Mouse (Mus musculus) kidney, embryonic 16.5 days (tissue): ENCODE measurements around the gene Chid1. TPM values are rescaled to one million over a fixed set of nuclear protein-coding genes. Genes with fewer than 3 reads are reported as not detected.
A peak's percentile ranks its signal among the peaks of the same experiment; 100 is the strongest.

Experiments
- ATAC-seq: fragments of 200-750 bp; cut with Nextera tagmentation; 2 replicates; pipeline ENCODE4 v1.8.0; 2017; ENCODE audit warnings: moderate TSS enrichment; ENCODE audit not compliant: low FRiP score, low TSS enrichment
- H3K27ac ChIP-seq: fragments of 300-500 bp; sonication (generic); 2 replicates; pipeline ENCODE4 v1.5.1; 2014; ENCODE audit warnings: low read length
- H3K27me3 ChIP-seq: fragments of 300-500 bp; sonication (generic); 2 replicates; pipeline ENCODE4 v1.6.1; 2014; ENCODE audit warnings: low read length, control low read depth, mixed read lengths; ENCODE audit not compliant: insufficient read depth
- H3K36me3 ChIP-seq: fragments of 300-500 bp; sonication (generic); 2 replicates; pipeline ENCODE4 v1.6.1; 2014; ENCODE audit warnings: low read length, control low read depth, mixed read lengths; ENCODE audit not compliant: insufficient read depth
- H3K4me1 ChIP-seq: fragments of 300-500 bp; sonication (generic); 2 replicates; pipeline ENCODE4 v1.6.1; 2014; ENCODE audit warnings: low read length, control low read depth, mixed read lengths; ENCODE audit not compliant: insufficient read depth
- H3K4me2 ChIP-seq: fragments of 300-500 bp; sonication (generic); replicated peaks from 2 replicates; pipeline ENCODE4 v1.6.1; 2014; ENCODE audit warnings: low read depth, low read length
- H3K4me3 ChIP-seq: fragments of 300-500 bp; sonication (generic); 2 replicates; pipeline ENCODE4 v1.5.1; 2014; ENCODE audit warnings: mild to moderate bottlenecking, low read length
- H3K9ac ChIP-seq: fragments of 300-500 bp; sonication (generic); replicated peaks from 2 replicates; pipeline ENCODE4 v1.6.1; 2014; ENCODE audit warnings: low read length
- H3K9me3 ChIP-seq: fragments of 300-500 bp; sonication (generic); 2 replicates; pipeline ENCODE4 v1.6.1; 2016; ENCODE audit warnings: low read length, control low read depth
- WGBS: fragments of 180-500 bp; shearing (Covaris S2); extraction: QIAGEN DNeasy Blood & Tissue Kit; methylation state at CpG from one replicate; pipeline ENCODE4 v1.1.7; 2014; 5-methylcytosine and 5-hydroxymethylcytosine counted together
- polyA plus RNA-seq: library from polyadenylated mRNA; unstranded; fragments of >200 nt; fragmentation: Nextera tagmentation; extraction: Ambion mirVana; gene quantifications from 2 replicates; pipeline ENCODE4 v1.2.1, GENCODE M21; 2015

Chid1 gene
- polyA plus RNA-seq, 1 experiment from 2014 or later: 47.7 TPM

DNA sequence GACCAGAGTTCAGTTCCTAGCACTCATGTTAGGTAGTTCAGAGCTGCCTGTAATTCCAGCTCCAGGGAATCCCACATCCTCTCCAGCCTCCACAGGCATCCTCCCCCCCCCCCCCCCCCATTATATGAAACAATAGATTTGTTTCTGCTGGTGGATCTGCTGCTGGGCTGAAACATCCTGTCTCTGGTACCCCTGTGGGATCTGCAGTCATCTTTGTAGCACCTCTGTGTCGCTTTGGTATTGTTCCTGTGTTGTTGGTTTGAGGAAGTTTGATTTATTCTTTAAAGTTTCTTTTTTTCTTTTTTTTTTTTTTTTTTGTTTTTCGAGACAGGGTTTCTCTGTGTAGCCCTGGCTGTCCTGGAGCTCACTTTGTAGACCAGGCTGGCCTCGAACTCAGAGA lies 35.8 kb upstream of the Chid1 start:
- no peak overlapping the region for H3K27ac ChIP-seq
- no peaks in the 10 kb centered on the region for H3K27me3 ChIP-seq
- H3K9ac ChIP-seq: no peak overlapping the region
- H3K4me2 ChIP-seq: no peak overlapping the region
- H3K36me3 ChIP-seq: no peaks in the 10 kb centered on the region
- ATAC-seq: no peak
- H3K4me1 ChIP-seq: peaks cover 10% of the 10 kb centered on the region
- no peaks in the 10 kb centered on the region for H3K9me3 ChIP-seq
- no peak overlapping the region for H3K4me3 ChIP-seq
- WGBS: 98% methylated on average over 2 of the region's 3 CpGs

DNA sequence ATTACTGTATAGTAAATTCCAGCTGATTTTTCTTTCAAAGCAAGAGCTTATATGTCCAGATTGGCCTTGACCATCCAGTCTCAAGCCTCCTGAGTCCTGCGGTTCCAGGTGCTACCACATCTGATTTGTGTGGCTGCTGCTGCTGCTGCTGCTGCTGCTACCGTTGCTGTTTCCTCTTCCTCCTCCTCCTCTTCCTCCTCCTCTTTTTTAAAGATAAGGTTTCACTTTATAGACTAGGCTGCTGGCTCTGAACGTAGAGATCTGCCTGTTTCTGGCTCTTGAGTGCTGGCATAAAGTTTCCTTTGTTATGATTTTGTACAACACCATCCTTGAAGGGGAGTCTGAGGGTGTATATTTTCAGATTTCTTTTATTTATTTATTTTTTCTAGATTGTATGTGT lies 34.4 kb upstream of the Chid1 start:
- Histone ChIP-seq H3K4me2 (no peak overlapping the region), H3K4me1 (peaks cover 9% of the 10 kb centered on the region), H3K9ac (no peak overlapping the region), H3K9me3 (no peaks in the 10 kb centered on the region), H3K4me3 (no peak overlapping the region), H3K36me3 (no peaks in the 10 kb centered on the region), H3K27ac (no peak overlapping the region), H3K27me3 (no peaks in the 10 kb centered on the region)
- 44% methylated on average over 3 of the region's 3 CpGs for WGBS
- ATAC-seq: no peak

DNA sequence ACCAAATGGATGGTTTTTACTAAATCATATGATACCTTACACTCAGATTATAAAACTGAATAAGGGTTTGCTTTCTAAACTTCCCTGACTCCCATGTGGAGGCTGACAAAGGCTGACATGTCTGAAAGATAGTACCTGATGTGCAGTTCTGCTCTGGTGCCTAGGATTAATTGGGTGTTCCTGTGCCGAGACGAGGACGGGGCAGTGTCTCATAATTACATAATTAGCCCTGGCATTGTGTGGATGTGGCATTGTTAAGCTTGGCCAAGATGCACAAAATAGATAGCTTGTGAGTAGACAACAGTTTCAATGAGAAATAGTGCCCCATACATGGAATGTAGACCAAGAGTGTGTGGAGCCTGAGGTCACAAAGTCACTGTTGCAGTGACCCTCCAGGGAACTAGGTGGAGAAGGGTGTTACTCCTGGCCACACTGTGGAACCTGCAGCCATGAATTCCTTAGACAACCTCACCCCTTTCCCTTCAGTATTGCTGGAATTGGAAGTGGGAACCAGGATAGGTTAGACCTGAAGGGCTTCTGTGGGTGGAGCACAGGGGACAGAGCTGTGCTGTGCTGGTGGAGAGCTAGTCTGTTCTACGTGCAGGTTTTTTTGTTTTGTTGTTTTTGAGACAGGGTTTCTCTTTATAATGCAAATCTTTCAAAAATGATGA lies 31.1 kb upstream of the Chid1 start:
- Histone ChIP-seq H3K9ac (no peak overlapping the region), H3K9me3 (no peaks in the 10 kb centered on the region), H3K4me2 (no peak overlapping the region), H3K27me3 (no peaks in the 10 kb centered on the region), H3K27ac (no peak overlapping the region), H3K4me1 (peaks cover 19% of the 10 kb centered on the region), H3K36me3 (no peaks in the 10 kb centered on the region), H3K4me3 (no peak overlapping the region)
- no peak for ATAC-seq
- 67% methylated on average over 4 of the region's 4 CpGs for WGBS

DNA sequence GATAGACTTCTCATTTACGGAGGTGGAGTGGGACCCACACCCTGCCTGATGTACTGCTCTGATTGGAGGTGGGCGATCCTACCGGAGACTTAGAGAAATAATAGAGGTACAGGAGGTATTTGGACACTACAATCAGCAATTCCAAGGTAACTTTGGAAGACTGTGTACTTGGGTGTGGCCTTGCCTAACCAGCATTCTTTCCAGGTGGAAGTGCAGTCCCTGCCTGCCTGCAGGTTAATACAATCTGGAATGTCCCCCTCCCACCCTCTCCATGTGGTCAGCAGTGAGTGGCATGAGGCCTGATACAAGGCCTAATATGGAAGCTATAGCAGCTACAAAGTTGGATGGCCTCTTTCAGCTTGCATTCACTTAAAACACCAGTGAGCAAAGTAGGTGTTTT lies 30.3 kb upstream of the Chid1 start:
- ATAC-seq: no peak
- no peaks in the 10 kb centered on the region for H3K9me3 ChIP-seq
- WGBS: 84% methylated on average over 3 of the region's 3 CpGs
- H3K36me3 ChIP-seq: no peaks in the 10 kb centered on the region
- H3K4me1 ChIP-seq: peaks cover 19% of the 10 kb centered on the region
- H3K27ac ChIP-seq: no peak overlapping the region
- no peak overlapping the region for H3K9ac ChIP-seq
- no peaks in the 10 kb centered on the region for H3K27me3 ChIP-seq
- H3K4me2 ChIP-seq: no peak overlapping the region
- H3K4me3 ChIP-seq: no peak overlapping the region

DNA sequence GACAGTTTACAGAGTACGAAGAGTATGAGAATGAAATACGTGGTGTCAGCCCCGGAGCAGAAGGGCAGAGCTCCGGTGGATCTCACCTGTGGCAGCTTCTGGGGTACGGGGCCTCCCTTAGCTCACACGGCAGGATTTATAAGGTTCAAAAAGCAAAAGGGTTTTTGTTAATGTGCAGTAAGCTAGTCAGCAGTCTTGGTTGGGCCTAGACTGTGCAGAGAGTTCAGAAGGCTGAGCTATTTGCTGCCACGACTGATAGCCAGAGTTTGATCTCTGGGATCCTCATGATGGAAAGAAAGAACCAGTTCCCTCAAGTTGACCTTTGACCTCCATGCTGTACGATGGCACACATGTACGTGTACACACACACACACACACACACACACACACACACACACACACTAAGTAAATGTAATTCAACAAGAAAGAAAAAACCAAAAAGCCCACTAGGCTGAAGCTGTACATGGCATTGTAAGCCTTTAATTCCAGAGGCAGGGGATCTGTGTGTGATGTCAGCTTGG lies 29.7 kb upstream of the Chid1 start:
- Histone ChIP-seq H3K9me3 (no peaks in the 10 kb centered on the region), H3K4me1 (peaks cover 24% of the 10 kb centered on the region), H3K4me2 (no peak overlapping the region), H3K36me3 (no peaks in the 10 kb centered on the region), H3K27ac (no peak overlapping the region), H3K9ac (no peak overlapping the region), H3K4me3 (no peak overlapping the region), H3K27me3 (no peaks in the 10 kb centered on the region)
- WGBS: 69% methylated on average over 9 of the region's 9 CpGs
- peak; percentile 40; the same call in 1 of the 2 replicates for ATAC-seq

DNA sequence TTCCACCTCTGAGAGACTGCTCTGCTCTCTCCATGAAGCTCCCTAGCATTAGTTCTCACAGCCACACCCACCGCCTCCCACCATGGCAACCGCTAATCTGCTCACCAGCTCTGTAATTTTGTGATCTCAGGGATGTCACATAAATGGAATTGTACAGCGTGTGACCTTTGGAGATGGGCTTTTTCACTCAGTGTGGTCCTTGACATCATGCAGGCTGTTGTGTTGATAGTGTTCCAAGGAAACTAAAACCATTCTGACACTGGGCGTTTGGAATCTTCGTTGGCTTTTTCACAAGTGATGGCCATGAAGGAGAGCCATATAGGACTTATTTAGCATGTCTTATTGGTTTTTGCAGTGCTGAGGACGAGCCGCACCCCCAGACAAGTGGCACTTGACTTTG lies 26.9 kb upstream of the Chid1 start:
- no peaks in the 10 kb centered on the region for H3K36me3 ChIP-seq
- H3K27me3 ChIP-seq: no peaks in the 10 kb centered on the region
- no peak overlapping the region for H3K27ac ChIP-seq
- peaks cover 35% of the 10 kb centered on the region for H3K4me1 ChIP-seq
- ATAC-seq: no peak
- H3K4me3 ChIP-seq: no peak overlapping the region
- no peak overlapping the region for H3K9ac ChIP-seq
- H3K4me2 ChIP-seq: no peak overlapping the region
- 82% methylated on average over 7 of the region's 7 CpGs for WGBS
- no peaks in the 10 kb centered on the region for H3K9me3 ChIP-seq

DNA sequence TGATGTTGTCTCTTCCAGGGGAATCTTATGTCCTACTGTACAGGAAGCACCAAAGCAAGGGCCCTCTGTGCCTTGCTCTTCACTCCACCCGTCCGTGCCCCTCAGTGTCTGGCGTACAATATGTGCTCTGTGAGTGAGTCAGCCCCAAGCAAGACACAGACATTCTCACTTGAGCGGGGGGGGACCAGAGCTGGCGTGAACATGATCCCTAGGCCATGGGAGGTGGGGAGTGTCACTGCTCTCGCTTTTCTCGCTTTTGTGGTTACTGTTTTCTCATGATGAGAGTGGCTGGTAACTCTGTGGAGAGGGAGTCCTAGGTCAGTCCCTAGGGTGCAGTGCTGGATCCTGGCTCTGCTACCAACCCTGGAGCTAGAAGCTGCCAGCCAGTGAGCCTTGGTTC lies 24.9 kb upstream of the Chid1 start:
- Histone ChIP-seq H3K9ac (no peak overlapping the region), H3K36me3 (no peaks in the 10 kb centered on the region), H3K27me3 (no peaks in the 10 kb centered on the region), H3K9me3 (no peaks in the 10 kb centered on the region), H3K4me1 (peaks cover 36% of the 10 kb centered on the region), H3K27ac (no peak overlapping the region), H3K4me2 (no peak overlapping the region), H3K4me3 (no peak overlapping the region)
- WGBS: 54% methylated on average over 7 of the region's 7 CpGs
- ATAC-seq: no peak

DNA sequence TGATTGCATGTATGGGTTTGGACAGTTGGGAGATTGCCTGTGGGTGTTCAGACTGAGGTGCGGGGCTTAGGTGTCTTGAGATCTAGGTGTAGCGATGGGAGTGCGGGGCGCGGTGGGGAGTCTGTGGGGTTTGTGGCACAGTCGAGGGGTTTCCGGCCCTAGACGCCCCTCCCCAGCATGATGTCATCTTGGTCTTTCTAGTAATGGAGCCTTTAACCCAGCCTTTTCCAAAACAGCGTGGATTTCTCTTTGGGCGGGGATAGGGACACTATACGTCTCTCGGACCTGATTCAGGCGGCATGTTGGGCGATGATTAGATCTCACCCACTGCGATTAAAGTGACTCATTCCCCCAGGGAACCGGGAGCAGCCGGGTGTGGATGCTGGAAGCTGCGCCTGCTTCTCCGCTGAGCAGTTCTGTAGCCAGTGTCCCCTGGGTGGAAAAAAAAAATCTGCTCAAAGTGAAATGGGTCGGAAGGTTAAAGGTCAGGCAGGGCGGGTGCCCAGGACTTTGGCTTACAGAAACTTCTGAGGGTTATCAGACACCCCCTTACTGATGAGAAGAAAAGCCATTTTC lies 23.3 kb upstream of the Chid1 start:
- H3K4me2 ChIP-seq: peak overlapping the region; percentile 79

DNA sequence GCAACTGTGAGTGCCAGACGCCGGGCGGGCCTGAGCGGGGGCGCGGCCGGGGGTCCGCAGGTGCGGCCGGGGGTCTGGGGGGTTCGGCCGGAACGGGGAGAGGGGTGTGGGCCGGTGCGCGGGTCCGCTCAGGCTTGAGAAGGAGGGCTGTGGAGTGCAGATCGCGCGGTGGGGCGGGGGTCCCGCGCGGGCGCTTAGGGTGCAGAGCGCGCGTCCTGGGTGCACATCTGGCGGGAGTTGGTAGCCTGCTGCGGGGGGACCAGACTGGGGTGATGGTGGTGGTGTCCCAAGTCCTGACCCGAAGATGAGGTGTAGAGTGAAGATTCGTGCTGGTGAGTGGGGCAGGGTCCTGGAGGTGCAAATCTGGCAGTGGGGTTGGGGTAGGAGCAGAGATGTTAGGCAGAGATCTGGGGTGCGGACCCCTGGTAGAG lies 22.8 kb upstream of the Chid1 start:
- peak; percentile 39 for ATAC-seq
- Histone ChIP-seq H3K27ac (peak overlapping the region; percentile 84), H3K27me3 (no peaks in the 10 kb centered on the region), H3K9ac (peak overlapping the region; percentile 98), H3K4me2 (peak overlapping the region; percentile 79), H3K9me3 (no peaks in the 10 kb centered on the region), H3K36me3 (no peaks in the 10 kb centered on the region), H3K4me3 (peak overlapping the region; percentile 91), H3K4me1 (peaks cover 26% of the 10 kb centered on the region)
- WGBS: under 1% methylated on average over 33 of the region's 33 CpGs

More for the DNA sequence above, 23.3 kb upstream of the Chid1 start:
- Histone ChIP-seq H3K9ac (peak overlapping the region; percentile 98), H3K9me3 (no peaks in the 10 kb centered on the region), H3K27ac (peak overlapping the region; percentile 84), H3K27me3 (no peaks in the 10 kb centered on the region), H3K4me3 (peak overlapping the region; percentile 91), H3K4me1 (peaks cover 27% of the 10 kb centered on the region), H3K36me3 (no peaks in the 10 kb centered on the region)
- ATAC-seq: peak; percentile 30
- under 1% methylated on average over 21 of the region's 21 CpGs for WGBS

DNA sequence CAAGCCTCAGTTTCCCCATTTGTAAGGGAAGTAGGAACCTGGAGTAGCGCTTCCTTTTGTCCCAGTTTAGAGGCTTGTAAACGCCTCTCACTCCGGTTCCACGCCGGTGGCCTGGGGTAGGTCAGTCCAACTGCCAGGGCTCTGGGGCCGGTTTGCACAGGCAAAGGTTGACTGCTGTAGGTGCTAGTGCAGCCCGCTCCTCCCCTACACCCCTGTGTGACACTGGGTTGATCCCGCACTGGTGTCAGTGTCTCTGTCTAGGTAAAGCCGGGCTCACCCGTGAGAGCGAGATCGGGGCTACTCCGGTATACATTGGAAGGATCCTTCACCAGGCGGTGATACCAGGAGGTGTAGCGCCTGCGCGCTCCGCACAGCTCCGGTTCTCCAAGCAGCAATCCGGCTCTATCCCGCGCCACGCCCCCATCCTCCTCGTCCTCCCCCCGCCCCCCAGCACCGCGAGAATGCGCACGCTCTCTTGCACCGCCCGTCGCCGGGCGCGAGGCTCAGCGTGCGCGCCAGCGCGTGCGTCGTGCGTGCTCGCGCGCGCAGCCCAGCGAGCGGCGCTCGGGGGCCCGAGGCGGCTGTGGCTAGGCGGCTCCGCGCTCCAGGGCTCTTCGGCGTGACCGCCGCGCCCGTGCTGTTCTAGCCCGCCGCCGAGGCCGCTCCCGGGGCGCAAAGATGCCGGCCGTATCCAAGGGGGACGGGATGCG lies 22.2 kb upstream of the Chid1 start, which contains the start of gene Ap2a2:
Gene Ap2a2 (plus strand): TSS at position 492 of the 710 bp plus-strand sequence.
- H3K36me3 ChIP-seq: no peaks in the 10 kb centered on the region
- peaks cover 24% of the 10 kb centered on the region for H3K4me1 ChIP-seq
- under 1% methylated on average over 58 of the region's 72 CpGs for WGBS
- H3K4me2 ChIP-seq: peak within 1 kb of the TSS; percentile 79
- peak; percentile 96 for ATAC-seq
- H3K27me3 ChIP-seq: no peaks in the 10 kb centered on the region
- peak within 1 kb of the TSS; percentile 98 for H3K9ac ChIP-seq
- peak within 1 kb of the TSS; percentile 91 for H3K4me3 ChIP-seq
- H3K9me3 ChIP-seq: no peaks in the 10 kb centered on the region
- peak within 1 kb of the TSS; percentile 84 for H3K27ac ChIP-seq
